Mouse (Mus musculus) left cerebral cortex, postnatal 14 days (tissue): ENCODE measurements around the gene Myo15. TPM values are rescaled to one million over a fixed set of nuclear protein-coding genes. Genes with fewer than 3 reads are reported as not detected.
A peak's percentile ranks its signal among the peaks of the same experiment; 100 is the strongest.
"Not testable (repeated sequence)": the region's sequence is repeated elsewhere in the genome, so short reads cannot be mapped to it uniquely, and the experiment has no call there.

Source experiments
- DNase-seq, 2 experiments: peaks; one replicate each; pipeline ENCODE4 v3.0.0; 2021 to 2022; ENCODE audit warnings: low spot score in 2 of 2, mixed read lengths in 1 of 2
- intact Hi-C: fragments of 180-260 bp; cut with DNase I; formaldehyde crosslinking; loops from one replicate; pipeline ENCODE4 v1.15.1; 2025
- long read RNA-seq, 2 experiments: library from polyadenylated mRNA; stranded (forward); transcript quantifications; one replicate each; pipeline ENCODE4 v2.0.0; 2021
- total RNA-seq, 2 experiments: library from RNA; stranded (reverse); gene quantifications; 2 replicates each; pipeline ENCODE4 v1.2.3; 2021

The Myo15 gene
- under 1 TPM in 1 of 2 experiments, not detected in 1; 0.04 TPM for total RNA-seq
- long read RNA-seq, experiment 1 = 0 reads
- long read RNA-seq, experiment 2, partial matches to known transcripts = 0 of 1 reads
- long read RNA-seq, experiment 2, other reads (novel, unspliced or antisense) = 1 of 1 reads

DNA sequence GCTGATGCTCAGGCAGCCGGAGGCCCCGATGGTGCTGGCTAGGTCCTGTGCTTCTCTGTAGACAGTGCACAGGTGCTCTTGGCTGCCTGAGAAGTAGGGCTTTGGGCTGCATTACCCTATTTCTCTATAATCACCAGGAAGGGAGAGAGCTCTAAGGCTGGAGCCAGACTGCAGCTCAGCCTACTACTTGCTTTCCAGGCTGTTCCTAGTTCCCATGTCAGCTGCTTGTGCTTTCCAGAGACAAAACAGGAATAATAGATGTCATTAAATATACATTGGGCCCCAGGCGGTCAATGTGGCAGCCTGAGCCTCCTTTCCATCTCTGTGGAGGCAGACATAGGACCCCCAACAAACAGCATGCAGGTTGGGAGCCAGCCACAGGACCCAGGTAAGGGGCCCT lies at the start of gene Myo15:
Myo15 (plus strand) TSS at position 301 of the 400 bp plus-strand sequence.
- DNase-seq = no peak
- intact Hi-C loops = no loop called here

DNA sequence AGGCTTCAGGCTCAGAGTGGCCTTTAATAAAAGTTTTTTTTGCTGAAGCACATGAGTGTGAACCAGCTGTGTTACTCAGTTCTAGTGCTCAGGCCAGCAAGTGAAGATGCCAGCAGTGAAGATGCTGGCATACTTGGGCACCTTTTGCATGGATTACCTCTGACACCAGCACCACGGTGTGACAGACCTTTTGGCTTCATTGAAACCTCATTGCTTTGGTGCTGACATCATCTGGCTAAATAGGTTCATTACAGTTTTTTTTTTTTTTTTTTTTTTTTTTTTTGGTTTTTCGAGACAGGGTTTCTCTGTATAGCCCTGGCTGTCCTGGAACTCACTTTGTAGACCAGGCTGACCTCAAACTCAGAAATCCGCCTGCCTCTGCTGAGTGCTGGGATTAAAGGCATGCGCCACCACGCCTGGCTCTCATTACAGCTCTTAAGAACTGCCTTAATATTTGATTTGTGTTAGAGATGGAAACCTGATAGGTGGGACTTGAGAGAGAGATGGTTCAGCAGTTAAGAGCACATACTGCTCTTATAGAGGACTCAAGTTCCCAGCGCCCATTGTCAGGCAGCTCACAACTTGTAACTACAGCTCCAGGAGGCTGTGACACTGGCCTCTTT lies 47.0 kb upstream of the Myo15 start:
- intact Hi-C loops = no loop called here
- DNase-seq = no peak

DNA sequence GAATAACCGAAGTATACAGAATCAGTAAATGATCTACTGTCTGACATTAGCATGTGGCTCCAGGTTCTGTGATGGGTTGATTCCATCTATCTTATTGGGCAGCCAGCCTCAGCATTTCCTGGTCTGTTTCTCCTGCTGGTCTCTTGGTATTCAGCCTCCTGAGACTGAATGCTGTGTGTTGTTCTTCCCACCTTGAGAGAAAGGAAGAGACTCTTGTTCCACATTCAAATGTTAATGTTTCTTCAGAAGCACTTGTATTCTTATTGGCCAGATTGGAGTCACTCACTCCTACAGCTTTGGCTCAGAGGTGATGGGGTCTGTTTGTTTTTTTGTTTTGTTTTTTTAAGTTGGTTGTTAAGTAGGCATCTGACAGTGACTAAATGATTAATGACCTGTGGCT lies 46.1 kb upstream of the Myo15 start:
- intact Hi-C loops = no loop called here
- no peak for DNase-seq

DNA sequence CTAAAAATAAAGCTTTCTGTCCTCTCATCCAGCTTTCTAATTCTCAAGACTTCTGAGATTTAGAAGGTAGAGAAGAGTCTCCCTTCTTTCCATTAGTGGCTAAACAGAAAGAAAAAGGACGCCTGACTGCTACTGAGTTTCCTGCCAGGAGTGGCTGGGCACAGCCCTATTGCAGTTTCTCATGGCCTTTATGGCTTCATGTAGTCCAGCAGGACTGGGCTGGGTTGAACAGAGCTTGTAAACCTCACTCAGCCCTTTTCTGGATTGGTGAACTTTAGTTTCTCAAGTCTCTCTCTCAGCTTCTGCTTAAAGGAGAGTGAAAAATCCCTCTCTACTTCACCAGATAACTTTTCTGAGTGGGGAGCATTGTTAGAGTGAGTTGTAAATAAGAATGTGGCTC lies 42.7 kb upstream of the Myo15 start:
- no peak for DNase-seq
- intact Hi-C loops = no loop called here

DNA sequence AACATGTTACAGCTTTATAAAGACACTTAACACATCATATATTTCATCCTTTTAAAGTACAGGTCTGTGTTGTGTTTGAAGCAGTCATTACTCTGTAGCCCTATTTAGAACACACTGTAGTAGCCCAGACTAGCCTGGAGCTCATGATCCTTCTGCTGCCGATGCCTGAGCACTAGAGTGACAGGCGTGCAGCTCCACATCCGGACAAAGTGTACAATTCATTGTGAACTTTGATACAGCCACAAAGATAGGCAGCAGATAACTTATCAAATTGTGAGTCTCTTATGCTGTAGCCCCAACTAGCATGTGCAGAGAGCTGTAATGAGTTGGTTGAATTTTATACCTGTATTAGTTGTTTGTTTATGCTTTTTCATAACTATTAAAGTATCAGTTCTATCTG lies 41.5 kb upstream of the Myo15 start:
- no peak for DNase-seq
- intact Hi-C loops = no loop called here

DNA sequence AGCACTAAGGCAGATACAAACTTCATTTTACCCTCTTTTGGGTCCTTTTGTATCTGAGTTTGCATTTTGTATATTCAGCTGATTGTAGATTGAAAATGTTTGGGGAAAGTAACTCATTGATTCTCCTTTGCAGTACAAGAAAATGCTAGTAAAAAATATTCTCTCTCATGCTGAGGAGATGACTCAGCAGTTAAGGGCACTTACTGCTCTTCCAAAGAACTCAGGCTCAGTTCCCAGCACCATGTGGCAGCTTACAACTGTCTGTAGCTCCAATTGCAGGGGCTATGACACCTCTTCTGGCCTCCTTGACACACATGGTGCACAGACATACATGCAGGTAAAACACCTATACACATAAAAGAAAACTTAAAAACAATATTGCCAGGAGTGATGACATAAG lies 35.6 kb upstream of the Myo15 start:
- DNase-seq = no peak
- intact Hi-C loops = no loop called here

DNA sequence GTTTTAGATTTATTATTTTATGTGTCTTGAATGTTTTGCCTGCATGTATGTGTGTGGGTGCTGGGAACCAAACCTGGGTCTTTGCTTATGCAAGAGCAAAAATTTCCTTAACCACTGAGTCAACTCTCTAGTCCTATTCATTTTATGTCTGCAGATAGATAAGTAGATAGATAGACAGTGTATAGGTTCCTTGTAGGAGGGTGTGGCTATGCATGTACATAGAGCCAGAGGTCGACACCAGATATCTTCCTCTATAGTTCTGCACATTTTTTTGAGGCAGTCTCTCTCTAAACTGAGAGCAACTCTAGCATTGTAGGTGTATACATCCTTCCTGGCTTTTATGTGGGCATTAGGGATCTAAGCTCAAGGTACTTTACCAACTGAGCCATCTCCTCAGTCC lies 34.0 kb upstream of the Myo15 start:
- intact Hi-C loops = no loop called here
- DNase-seq = no peak

DNA sequence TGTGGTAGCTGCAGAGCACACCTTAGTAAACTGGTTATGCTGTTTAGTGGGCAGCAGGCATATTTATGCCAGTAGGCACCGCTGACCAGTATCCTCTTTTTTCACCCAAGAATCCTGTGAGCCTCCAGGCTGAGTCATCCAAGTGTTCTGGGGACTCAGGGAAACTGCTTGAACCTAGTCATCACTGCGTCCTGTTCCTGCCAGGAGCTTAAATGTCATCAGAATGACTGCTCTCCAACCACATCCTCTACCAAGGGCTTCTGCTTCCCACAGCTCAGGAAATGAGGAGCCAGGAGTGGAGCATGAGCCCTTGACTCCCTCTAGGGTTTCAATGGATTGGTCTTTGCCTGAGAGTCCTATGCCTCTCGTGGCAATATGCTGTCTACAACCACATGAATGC lies 32.5 kb upstream of the Myo15 start:
- intact Hi-C loops = no loop called here

DNA sequence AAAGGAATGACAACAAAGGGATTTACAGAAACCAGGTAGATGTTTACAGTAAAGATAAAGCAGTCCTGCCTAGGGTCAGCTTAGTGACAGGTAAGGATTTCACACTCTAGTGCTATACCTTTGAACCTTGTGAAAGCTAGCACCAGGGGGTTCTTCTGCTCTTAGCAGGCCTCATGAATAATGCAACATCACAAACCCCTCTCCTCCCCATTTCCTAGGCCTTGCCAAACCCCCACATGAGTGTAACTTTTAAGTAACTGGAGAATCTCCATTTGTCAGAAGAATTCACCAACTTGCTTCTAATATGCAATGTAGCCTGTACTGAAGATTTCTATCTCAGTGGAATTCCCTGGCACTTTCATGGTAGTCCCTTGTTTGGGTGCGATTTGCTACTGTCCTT lies 29.5 kb upstream of the Myo15 start:
- intact Hi-C loops, DNase-seq: not testable (repeated sequence)

More for the DNA sequence above, 32.5 kb upstream of the Myo15 start:
- no peak for DNase-seq

DNA sequence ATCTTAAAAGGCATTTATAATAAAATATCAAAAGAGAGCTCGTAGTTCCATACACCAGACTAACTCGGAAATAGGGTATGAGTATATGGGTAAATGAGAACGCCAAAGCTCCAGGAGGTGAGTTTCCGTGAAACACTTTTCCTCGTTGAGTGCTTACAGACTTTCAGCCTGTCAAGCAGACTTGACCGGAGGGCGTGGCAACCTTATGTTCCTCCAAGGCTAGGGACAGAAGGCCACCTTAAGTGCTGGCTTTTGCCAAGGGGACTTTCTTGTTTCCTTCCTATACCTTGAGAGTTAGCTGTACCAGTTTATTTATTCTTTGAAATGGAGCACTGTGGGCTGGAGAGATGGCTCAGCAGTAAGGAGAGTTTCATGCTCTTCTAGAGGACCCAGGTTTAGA lies 29.0 kb upstream of the Myo15 start:
- intact Hi-C loops = no loop called here
- no peak for DNase-seq

DNA sequence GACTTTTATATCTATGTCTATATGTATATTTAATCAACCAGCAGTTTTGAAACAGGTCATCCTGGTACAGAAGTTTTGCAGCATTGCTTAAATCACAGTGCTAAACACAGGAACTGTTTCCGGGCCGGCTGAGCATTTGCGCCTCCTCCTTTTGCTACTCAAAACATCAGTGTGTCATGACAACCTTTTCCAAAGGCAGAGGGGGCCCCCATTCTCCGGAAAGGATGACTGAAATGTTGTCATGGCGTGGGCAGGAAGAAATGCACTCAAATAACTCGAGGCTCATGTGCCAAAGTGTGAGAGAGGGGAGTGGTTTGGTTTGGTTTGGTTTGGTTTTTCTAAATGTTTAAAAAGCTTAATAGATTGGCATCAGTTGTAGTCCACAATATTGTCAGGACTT lies 26.2 kb upstream of the Myo15 start:
- intact Hi-C loops = no loop called here
- DNase-seq = peak; percentile 26 to 58

DNA sequence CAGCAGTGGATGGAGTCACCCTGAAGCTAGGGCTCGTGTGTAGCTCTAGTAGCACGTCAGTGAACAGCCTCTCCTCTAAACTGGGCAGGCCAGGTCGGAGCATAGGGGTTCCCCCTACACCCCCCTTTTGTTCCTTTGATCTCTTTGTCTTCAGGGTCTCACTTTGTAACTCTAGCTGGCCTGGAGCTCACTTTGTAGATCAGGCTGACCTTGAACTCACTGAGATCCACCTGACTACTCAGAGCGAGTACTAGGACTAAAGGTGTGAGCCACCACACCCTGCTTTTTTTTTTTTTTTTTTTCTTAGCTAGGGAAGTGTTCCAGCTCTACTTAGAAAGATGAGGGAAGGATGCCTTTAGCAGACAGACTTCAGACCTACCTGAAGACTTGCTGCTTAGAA lies 25.1 kb upstream of the Myo15 start:
- no peak for DNase-seq
- intact Hi-C loops = no loop called here

DNA sequence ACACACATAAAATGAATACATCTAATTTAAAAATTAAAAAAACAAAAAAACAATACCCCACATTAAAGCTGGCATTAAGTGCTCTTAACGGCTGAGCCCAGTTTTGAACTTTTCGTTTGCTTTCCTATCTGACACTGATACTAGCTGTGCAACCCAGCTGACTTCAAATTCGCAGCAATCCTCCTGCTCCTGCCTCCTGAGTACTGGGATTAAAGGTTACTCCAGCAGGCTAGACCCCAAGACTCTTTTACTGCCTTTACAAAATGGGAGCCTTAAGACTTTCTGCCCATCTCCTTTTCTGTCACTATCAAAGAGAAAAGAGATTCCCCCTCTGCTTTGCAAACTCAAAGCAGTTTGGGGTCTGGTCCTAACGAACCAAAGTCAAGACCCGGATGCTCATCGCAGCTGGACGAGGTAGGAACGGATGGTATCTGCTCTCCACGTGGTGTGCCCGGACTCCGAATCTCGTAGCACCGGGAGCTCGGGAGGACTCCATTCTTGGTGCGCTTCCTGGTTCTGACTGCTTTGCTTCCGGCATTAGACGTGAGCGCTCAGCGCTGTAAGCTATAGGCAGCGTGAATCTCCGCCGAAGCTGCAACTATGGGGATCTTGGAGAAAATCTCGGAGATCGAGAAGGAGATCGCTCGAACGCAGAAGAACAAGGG lies 14.9 kb upstream of the Myo15 start, which contains the start of gene Drg2:
Drg2 (plus strand) TSS at position 512 of the 665 bp plus-strand sequence.
- intact Hi-C loops = no loop called here
- peak; percentile 91 to 93 for DNase-seq

DNA sequence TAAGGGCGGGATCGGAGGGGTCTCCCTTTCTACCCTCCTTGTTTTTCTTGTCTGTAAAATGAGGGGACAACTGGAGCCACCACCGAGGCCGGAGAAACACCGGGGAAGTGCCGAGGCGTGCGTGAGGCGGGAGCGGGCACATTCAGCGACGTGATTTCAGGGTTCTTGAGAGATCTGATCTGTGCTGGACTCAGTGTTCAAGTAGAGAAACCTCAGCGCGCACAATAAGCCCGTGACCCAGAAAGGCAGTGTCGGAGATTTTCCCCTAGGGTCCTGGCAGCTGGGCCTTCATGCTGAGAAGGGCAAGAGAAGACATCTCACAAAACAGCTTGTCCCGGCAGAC lies 14.4 kb upstream of the Myo15 start:
- intact Hi-C loops = loop anchor here (5.0 kb wide), 1 partner anchor 83 kb away; the partner anchor contains the start of gene Alkbh5
- DNase-seq = peak in 1 of 2 experiments; percentile 18

DNA sequence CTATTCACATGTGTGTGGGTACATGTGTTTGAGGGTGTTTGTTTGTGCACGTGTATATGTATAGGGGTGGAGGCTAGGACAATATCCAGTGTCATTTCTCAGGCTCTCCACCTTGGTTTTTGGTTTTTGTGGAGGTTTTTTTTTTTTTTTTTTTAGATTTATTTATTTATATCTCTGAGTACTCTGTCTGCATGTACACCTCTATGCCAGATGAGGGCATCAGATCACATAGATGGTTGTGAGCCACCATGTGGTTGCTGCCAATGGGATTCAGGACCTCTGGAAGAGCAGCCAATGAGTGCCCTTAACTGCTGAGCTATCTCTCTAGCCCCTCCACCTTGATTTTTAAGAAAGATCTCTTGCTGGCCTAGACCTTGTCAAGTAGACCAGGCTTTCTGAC lies 11.2 kb upstream of the Myo15 start:
- intact Hi-C loops = loop anchor here (5.0 kb wide), 1 partner anchor 79 kb away; the partner anchor contains the start of gene Alkbh5
- peak in 1 of 2 experiments; percentile 50 for DNase-seq

DNA sequence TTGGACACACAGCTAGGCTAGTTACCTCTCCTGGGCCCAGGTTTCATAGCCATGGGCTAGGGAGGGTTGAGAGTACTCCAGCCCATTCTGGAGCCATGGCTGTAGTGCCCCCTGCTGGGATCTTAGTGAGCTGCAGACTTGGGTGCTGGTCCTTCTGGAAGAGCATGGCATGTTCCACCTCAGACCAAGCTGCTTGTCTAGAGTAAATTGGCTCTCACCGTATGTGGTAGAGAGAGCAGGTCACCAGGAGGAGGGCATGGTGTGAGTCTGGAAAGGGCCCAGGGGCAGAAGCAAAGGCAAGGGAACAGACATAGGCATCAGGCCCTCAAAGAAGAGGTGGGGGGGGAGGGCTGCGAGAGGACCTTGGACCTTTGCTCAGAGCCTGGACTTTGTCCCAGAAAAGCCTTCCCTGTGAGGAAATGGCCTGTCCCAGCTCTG lies 3.2 kb upstream of the Myo15 start:
- DNase-seq = peak; percentile 27 to 35
- intact Hi-C loops = no loop called here

DNA sequence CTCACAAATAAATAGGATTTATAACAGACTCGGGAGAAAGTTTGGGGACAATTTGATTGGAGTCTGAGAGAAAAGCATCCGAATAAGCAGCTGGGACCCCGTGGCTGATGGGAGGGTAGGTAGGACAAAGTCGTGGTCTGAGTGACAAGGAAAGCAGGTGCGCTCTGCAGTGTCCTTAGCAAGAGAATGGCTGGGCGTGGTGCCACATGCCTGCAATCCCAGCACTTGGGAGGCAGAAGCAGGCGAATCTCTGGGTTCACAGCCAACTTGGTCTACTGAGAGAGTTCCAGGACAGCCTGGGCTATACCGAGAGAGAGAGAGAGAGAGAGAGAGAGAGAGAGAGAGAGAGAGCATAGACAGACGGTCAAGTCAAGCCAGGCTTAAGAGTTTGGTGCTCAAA lies 1.6 kb downstream of the Myo15 start:
- DNase-seq = no peak
- intact Hi-C loops = no loop called here

DNA sequence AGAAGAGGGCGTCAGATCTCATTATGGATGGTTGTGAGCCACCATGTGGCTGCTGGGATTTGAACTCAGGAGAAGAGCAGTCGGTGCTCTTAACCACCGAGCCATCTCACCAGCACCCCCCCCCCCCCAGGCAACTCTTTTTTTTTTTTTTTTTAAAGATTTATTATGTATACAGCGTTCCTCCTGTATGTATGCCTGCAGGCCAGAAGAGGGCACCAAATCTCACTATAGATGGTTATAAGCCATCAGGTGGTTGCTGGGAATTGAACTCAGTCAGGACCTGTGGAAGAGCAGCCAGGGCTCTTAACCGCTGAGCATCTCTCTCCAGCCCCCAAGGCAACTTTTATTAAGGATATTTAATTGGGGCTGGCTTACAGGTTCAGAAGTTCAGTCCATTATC lies 5.4 kb downstream of the Myo15 start:
- intact Hi-C loops = no loop called here
- DNase-seq = no peak

DNA sequence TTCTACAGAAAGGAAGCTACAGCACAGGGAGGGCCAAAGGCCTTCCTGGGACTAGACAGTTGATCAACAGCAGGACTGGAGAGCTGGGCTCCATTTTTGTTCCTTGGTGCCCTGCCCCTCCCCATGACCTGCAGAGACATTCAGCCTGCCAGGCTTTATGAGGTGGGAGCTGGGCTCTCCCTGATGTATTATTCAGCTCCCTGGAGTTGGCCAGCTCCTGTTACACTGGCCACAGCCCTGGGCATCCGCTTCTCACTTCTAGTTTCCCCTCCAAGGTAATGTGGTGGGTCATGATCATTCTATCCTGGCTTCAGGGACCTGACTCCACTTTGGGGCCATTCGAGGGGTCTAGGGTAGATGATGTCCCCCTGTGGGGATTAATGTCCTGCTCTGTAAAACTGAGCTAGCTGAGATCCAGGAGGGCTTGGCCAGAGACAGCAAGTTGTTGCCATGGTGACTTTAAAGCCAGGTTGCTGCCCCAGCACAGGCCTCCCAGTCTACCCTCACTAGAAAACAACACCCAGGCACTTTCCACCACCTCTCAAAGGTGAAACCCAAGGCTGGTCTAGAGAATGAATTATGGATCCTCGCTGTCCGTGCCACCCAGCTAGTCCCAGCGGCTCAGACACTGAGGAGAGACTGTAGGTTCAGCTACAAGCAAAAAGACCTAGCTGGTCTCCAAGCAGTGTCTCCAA lies 6.7 kb downstream of the Myo15 start:
- intact Hi-C loops = no loop called here
- no peak for DNase-seq

DNA sequence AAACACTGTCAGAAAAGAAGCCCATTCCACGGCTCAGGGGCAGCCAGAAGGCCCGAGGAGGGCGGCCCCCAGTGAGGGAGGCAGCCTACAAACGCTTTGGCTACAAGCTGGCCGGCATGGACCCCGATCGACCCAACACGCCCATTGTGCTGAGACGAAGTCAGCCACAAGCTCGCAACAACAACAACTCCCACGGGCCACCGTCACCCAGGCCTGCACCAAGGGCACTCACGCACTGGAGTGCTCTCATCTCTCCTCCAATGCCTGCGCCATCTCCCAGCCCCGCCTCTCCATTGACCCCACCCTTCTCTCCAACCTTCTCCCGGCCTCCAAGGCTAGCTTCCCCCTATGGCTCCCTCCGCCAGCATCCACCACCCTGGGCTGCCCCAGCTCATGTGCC lies 9.0 kb downstream of the Myo15 start:
- intact Hi-C loops = no loop called here
- no peak for DNase-seq
